Mouse (Mus musculus) thymus, adult 2 months (tissue): ENCODE data around the gene Spred3.

ENCODE experiments used
- CTCF ChIP-seq: fragments of 200-500 bp; IDR thresholded peaks from 2 replicates; pipeline ENCODE4 v1.5.1; 2012; ENCODE audit warnings: mild to moderate bottlenecking, control low read depth, low read length, moderate library complexity, borderline replicate concordance; ENCODE audit not compliant: control insufficient read depth, poor library complexity, insufficient read depth; ENCODE audit errors: extremely low read depth
- POLR2A ChIP-seq: fragments of 200-500 bp; IDR thresholded peaks from 2 replicates; pipeline ENCODE4 v1.6.1; 2012; ENCODE audit warnings: mild to moderate bottlenecking, low read length, control low read depth, moderate library complexity; ENCODE audit not compliant: control insufficient read depth, poor library complexity, insufficient read depth; ENCODE audit errors: extremely low read depth

- TF ChIP-seq CTCF = no peak
- TF ChIP-seq POLR2A = no peak
These were observed 44.0 kb upstream of the Spred3 start for GRCm38 (mm10) chr7:29214236-29214635.
